Mouse (Mus musculus): ENCODE measurements around the gene Atp6v0a1.

GRCm38 (mm10) chr11:100962371-100962911, 46.8 kb upstream of the Atp6v0a1 start:
- no peak for TF ChIP-seq CTCF (IDR thresholded peaks at IDR 0.05; ENCODE audit: borderline replicate concordance, insufficient read depth, low read length)
- TF ChIP-seq POLR2A (IDR thresholded peaks at IDR 0.05; ENCODE audit: low read depth, low read length): no peak
